Mouse (Mus musculus): ENCODE data around the gene Kif13a. TPM values are rescaled to one million over a fixed set of nuclear protein-coding genes. Genes with fewer than 3 reads are reported as not detected.

Gene Kif13a
- polyA plus RNA-seq, 1 experiment: 5.3 TPM

- Histone ChIP-seq H3K4me3 (ENCODE audit: control insufficient read depth, low read depth, low read length) (no peak overlapping the region), H3K27me3 (ENCODE audit: control insufficient read depth, insufficient read depth, low read length) (no peaks in the 10 kb centered on the region), H3K36me3 (ENCODE audit: control insufficient read depth, insufficient read depth, low read length) (no peaks in the 10 kb centered on the region), H3K27ac (ENCODE audit: control insufficient read depth, insufficient read depth, low read depth, low read length) (no peak overlapping the region), H3K4me1 (ENCODE audit: control insufficient read depth, insufficient read depth, low read length) (no peaks in the 10 kb centered on the region)
- TF ChIP-seq POLR2A (IDR thresholded peaks at IDR 0.05; ENCODE audit: control insufficient read depth, low read depth, low read length): no peak
- no peak for TF ChIP-seq CTCF (IDR thresholded peaks at IDR 0.05; ENCODE audit: control insufficient read depth, insufficient read depth, insufficient replicate concordance, low read depth, low read length)
Observed at GRCm38 (mm10) chr13:46863169-46863748, 66.4 kb downstream of the Kif13a start.

- Histone ChIP-seq H3K36me3 (ENCODE audit: control insufficient read depth, insufficient read depth, low read length) (no peaks in the 10 kb centered on the region), H3K4me1 (ENCODE audit: control insufficient read depth, insufficient read depth, low read length) (no peaks in the 10 kb centered on the region), H3K4me3 (ENCODE audit: control insufficient read depth, low read depth, low read length) (no peak overlapping the region), H3K27me3 (ENCODE audit: control insufficient read depth, insufficient read depth, low read length) (no peaks in the 10 kb centered on the region), H3K27ac (ENCODE audit: control insufficient read depth, insufficient read depth, low read depth, low read length) (no peak overlapping the region)
- TF ChIP-seq POLR2A (IDR thresholded peaks at IDR 0.05; ENCODE audit: control insufficient read depth, low read depth, low read length): no peak
- no peak for TF ChIP-seq CTCF (IDR thresholded peaks at IDR 0.05; ENCODE audit: control insufficient read depth, insufficient read depth, insufficient replicate concordance, low read depth, low read length)
Observed at GRCm38 (mm10) chr13:46859876-46860275, 69.8 kb downstream of the Kif13a start.

GRCm38 (mm10) chr13:46859173-46859572, 70.5 kb downstream of the Kif13a start:
- Histone ChIP-seq H3K27ac (ENCODE audit: control insufficient read depth, insufficient read depth, low read depth, low read length) (no peak overlapping the region), H3K27me3 (ENCODE audit: control insufficient read depth, insufficient read depth, low read length) (no peaks in the 10 kb centered on the region), H3K36me3 (ENCODE audit: control insufficient read depth, insufficient read depth, low read length) (no peaks in the 10 kb centered on the region), H3K4me3 (ENCODE audit: control insufficient read depth, low read depth, low read length) (no peak overlapping the region), H3K4me1 (ENCODE audit: control insufficient read depth, insufficient read depth, low read length) (no peaks in the 10 kb centered on the region)
- TF ChIP-seq POLR2A (IDR thresholded peaks at IDR 0.05; ENCODE audit: control insufficient read depth, low read depth, low read length) (no peak), CTCF (IDR thresholded peaks at IDR 0.05; ENCODE audit: control insufficient read depth, insufficient read depth, insufficient replicate concordance, low read depth, low read length) (no peak)

- Histone ChIP-seq H3K4me3 (ENCODE audit: control insufficient read depth, low read depth, low read length) (no peak overlapping the region), H3K27me3 (ENCODE audit: control insufficient read depth, insufficient read depth, low read length) (no peaks in the 10 kb centered on the region), H3K27ac (ENCODE audit: control insufficient read depth, insufficient read depth, low read depth, low read length) (no peak overlapping the region), H3K36me3 (ENCODE audit: control insufficient read depth, insufficient read depth, low read length) (no peaks in the 10 kb centered on the region), H3K4me1 (ENCODE audit: control insufficient read depth, insufficient read depth, low read length) (no peaks in the 10 kb centered on the region)
- TF ChIP-seq POLR2A (IDR thresholded peaks at IDR 0.05; ENCODE audit: control insufficient read depth, low read depth, low read length) (no peak), CTCF (IDR thresholded peaks at IDR 0.05; ENCODE audit: control insufficient read depth, insufficient read depth, insufficient replicate concordance, low read depth, low read length) (no peak)
Observed at GRCm38 (mm10) chr13:46858835-46859152, 70.9 kb downstream of the Kif13a start.

GRCm38 (mm10) chr13:46858143-46858834, 71.4 kb downstream of the Kif13a start:
- Histone ChIP-seq H3K27ac (ENCODE audit: control insufficient read depth, insufficient read depth, low read depth, low read length) (no peak overlapping the region), H3K27me3 (ENCODE audit: control insufficient read depth, insufficient read depth, low read length) (no peaks in the 10 kb centered on the region), H3K4me1 (ENCODE audit: control insufficient read depth, insufficient read depth, low read length) (no peaks in the 10 kb centered on the region), H3K36me3 (ENCODE audit: control insufficient read depth, insufficient read depth, low read length) (no peaks in the 10 kb centered on the region), H3K4me3 (ENCODE audit: control insufficient read depth, low read depth, low read length) (no peak overlapping the region)
- no peak for TF ChIP-seq CTCF (IDR thresholded peaks at IDR 0.05; ENCODE audit: control insufficient read depth, insufficient read depth, insufficient replicate concordance, low read depth, low read length)
- TF ChIP-seq POLR2A (IDR thresholded peaks at IDR 0.05; ENCODE audit: control insufficient read depth, low read depth, low read length): no peak

- H3K27me3 ChIP-seq (ENCODE audit: control insufficient read depth, insufficient read depth, low read length): no peaks in the 10 kb centered on the region
- no peak for TF ChIP-seq CTCF (IDR thresholded peaks at IDR 0.05; ENCODE audit: control insufficient read depth, insufficient read depth, insufficient replicate concordance, low read depth, low read length)
- no peak for TF ChIP-seq POLR2A (IDR thresholded peaks at IDR 0.05; ENCODE audit: control insufficient read depth, low read depth, low read length)
- no peak overlapping the region for H3K4me3 ChIP-seq (ENCODE audit: control insufficient read depth, low read depth, low read length)
- H3K4me1 ChIP-seq (ENCODE audit: control insufficient read depth, insufficient read depth, low read length): no peaks in the 10 kb centered on the region
- H3K27ac ChIP-seq (ENCODE audit: control insufficient read depth, insufficient read depth, low read depth, low read length): no peak overlapping the region
- no peaks in the 10 kb centered on the region for H3K36me3 ChIP-seq (ENCODE audit: control insufficient read depth, insufficient read depth, low read length)
Observed at GRCm38 (mm10) chr13:46854456-46854855, 75.2 kb downstream of the Kif13a start.

- Histone ChIP-seq H3K36me3 (ENCODE audit: control insufficient read depth, insufficient read depth, low read length) (no peaks in the 10 kb centered on the region), H3K27me3 (ENCODE audit: control insufficient read depth, insufficient read depth, low read length) (no peaks in the 10 kb centered on the region), H3K4me3 (ENCODE audit: control insufficient read depth, low read depth, low read length) (no peak overlapping the region), H3K4me1 (ENCODE audit: control insufficient read depth, insufficient read depth, low read length) (no peaks in the 10 kb centered on the region), H3K27ac (ENCODE audit: control insufficient read depth, insufficient read depth, low read depth, low read length) (no peak overlapping the region)
- no peak for TF ChIP-seq POLR2A (IDR thresholded peaks at IDR 0.05; ENCODE audit: control insufficient read depth, low read depth, low read length)
- TF ChIP-seq CTCF (IDR thresholded peaks at IDR 0.05; ENCODE audit: control insufficient read depth, insufficient read depth, insufficient replicate concordance, low read depth, low read length): peak; percentile 36; the same call in 1 of the 2 replicates
Observed at GRCm38 (mm10) chr13:46852470-46852869, 77.2 kb downstream of the Kif13a start.

Measured in testis, adult 2 months (tissue).